Mouse (Mus musculus): ENCODE results near the gene Trim31. TPM values are rescaled to one million over a fixed set of nuclear protein-coding genes. Genes with fewer than 3 reads are reported as not detected.
A peak's percentile ranks its signal among the peaks of the same experiment; 100 is the strongest.

The Trim31 gene
- polyA plus RNA-seq, 1 experiment from 2014 or later = 63.1 TPM

DNA sequence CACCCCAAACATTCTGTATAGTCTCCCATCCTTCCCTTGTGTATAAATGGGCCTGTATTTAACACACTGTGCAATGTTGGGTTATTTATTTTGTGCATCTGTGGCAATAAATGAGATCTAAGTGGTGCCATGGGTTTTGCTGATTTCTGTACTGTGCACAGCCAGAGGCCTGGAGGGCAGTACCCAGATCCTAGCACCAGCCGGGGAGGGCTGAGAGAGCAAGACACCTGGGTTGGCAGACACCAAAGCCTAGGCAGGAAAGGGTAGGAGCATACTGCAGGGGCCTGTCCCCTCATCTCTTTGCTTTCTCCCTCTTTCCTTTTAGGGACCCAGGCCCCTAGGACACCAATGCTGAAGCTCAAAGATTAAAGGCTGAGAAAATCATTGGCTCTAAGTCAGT, 50.4 kb downstream of the Trim31 start:
- no peak for ATAC-seq
- Histone ChIP-seq H3K27ac (ENCODE audit: low read length) (no peak overlapping the region), H3K4me3 (ENCODE audit: low read length) (no peak overlapping the region), H3K36me3 (ENCODE audit: control insufficient read depth, insufficient read depth, low read length) (no peaks in the 10 kb centered on the region), H3K9me3 (ENCODE audit: control insufficient read depth, low read length) (no peaks in the 10 kb centered on the region), H3K27me3 (replicated peaks; ENCODE audit: control insufficient read depth, insufficient read depth, low read length) (peaks cover 5% of the 10 kb centered on the region), H3K4me2 (ENCODE audit: low read depth, low read length) (no peak overlapping the region), H3K4me1 (ENCODE audit: control insufficient read depth, insufficient read depth, low read length) (peaks cover 7% of the 10 kb centered on the region), H3K9ac (ENCODE audit: low read depth, low read length) (no peak overlapping the region)
- 83% methylated on average over 1 of the region's 1 CpGs for WGBS

DNA sequence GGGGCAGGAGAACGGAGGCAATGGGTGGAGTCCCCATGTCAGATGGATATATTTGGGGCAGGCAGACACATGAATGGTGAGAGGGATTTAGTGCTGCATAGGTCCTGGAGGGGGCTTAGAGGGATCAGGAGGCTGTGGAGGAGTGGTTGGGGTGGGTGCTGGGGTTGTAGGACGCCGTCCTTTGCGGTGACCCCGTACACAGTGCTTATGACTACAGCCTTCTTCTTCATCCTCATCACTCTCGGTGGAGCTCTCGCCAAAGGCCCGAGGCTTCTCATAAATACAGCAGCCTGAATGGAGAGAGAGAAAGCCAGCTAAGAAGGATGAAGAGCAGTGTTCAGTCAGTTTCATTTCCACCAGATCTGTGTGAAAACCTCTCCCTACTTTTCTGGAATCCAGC, 51.3 kb downstream of the Trim31 start:
- Histone ChIP-seq H3K27me3 (replicated peaks; ENCODE audit: control insufficient read depth, insufficient read depth, low read length) (peaks cover 1% of the 10 kb centered on the region; the same call in 1 of the 2 replicates), H3K9me3 (ENCODE audit: control insufficient read depth, low read length) (no peaks in the 10 kb centered on the region), H3K4me2 (ENCODE audit: low read depth, low read length) (no peak overlapping the region), H3K27ac (ENCODE audit: low read length) (no peak overlapping the region), H3K4me3 (ENCODE audit: low read length) (no peak overlapping the region), H3K36me3 (ENCODE audit: control insufficient read depth, insufficient read depth, low read length) (no peaks in the 10 kb centered on the region), H3K4me1 (ENCODE audit: control insufficient read depth, insufficient read depth, low read length) (peaks cover 6% of the 10 kb centered on the region), H3K9ac (ENCODE audit: low read depth, low read length) (no peak overlapping the region)
- 93% methylated on average over 7 of the region's 8 CpGs for WGBS
- no peak for ATAC-seq

DNA sequence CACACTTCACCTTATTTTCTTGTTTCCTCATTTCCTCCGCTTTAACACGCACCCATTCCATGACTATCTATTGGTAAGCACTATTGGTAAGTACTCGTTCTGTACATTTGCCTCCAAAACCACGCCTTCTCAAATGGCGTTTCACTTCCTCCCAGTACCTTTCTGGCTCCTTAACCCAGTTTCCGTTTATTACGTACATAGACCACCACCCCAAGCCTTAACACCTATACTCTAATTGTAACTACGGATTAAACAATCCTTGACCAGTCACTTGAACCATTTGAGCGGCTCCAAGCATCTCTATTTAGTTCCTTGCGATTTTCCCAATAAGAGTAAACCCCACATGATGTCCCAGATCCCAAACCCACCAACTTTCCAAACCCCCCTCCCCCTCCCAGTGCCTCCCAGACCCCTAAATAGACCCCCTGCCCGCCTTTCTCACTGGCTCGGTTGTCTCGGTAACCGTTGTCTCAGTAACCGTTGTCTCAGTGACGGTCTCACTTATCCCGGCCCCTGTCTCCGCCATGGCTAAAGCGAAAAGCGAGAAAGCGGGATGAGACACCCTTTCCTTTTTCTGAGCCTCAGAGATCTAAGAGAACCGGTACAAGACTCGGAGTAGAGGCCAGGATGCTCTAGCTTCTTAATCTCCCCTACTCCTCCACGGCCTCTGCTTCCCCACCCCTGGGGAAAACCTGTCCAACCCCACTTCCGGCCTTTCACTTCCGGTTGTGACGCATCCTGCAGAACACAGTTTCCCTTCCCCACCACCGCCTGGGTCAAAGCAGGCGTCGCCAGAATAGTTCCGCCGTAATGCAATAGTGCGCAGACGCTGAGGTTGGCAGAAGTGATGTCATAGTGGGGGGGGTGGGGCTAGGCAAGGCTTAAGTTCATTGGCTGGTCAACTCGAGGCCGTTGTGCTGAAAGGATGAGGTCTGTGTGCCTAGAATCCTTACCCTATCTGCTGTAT, 53.3 kb downstream of the Trim31 start, which contains the start of gene Ppp1r11:
Gene Ppp1r11 (minus strand): TSS at position 761 of the 967 bp plus-strand sequence.
- Histone ChIP-seq H3K9me3 (ENCODE audit: control insufficient read depth, low read length) (no peaks in the 10 kb centered on the region), H3K4me1 (ENCODE audit: control insufficient read depth, insufficient read depth, low read length) (peaks cover 6% of the 10 kb centered on the region), H3K4me2 (ENCODE audit: low read depth, low read length) (peak within 1 kb of the TSS; percentile 68), H3K27me3 (replicated peaks; ENCODE audit: control insufficient read depth, insufficient read depth, low read length) (no peaks in the 10 kb centered on the region), H3K4me3 (ENCODE audit: low read length) (peak within 1 kb of the TSS; percentile 73), H3K36me3 (ENCODE audit: control insufficient read depth, insufficient read depth, low read length) (no peaks in the 10 kb centered on the region), H3K27ac (ENCODE audit: low read length) (0 out of 2 replicates have a peak within 1 kb of the TSS, but pooled peaks have one; percentile 55), H3K9ac (ENCODE audit: low read depth, low read length) (peak within 1 kb of the TSS; percentile 81)
- peak; percentile 95 for ATAC-seq
- 2% methylated on average over 36 of the region's 36 CpGs for WGBS

DNA sequence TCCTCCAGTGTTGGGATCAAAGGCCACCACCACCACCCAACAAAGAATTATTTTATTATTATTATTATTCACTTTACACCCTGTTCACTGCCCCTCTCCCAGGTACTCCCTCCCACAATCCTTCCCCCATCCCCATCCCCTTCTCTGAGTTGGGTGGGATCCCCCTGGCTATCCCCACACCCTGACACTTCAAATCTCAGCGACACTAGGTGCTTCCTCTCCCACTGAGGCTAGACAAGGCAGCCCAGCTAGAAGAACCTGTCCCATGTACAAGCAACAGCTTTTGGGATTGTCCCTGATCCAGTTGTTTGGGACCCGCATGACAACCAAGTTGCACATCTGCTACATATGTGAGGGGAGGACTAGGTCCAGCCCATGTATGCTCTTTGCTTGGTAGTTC, 54.7 kb downstream of the Trim31 start:
- Histone ChIP-seq H3K9ac (ENCODE audit: low read depth, low read length) (no peak overlapping the region), H3K27me3 (replicated peaks; ENCODE audit: control insufficient read depth, insufficient read depth, low read length) (no peaks in the 10 kb centered on the region), H3K4me2 (ENCODE audit: low read depth, low read length) (no peak overlapping the region), H3K4me1 (ENCODE audit: control insufficient read depth, insufficient read depth, low read length) (peaks cover 9% of the 10 kb centered on the region), H3K4me3 (ENCODE audit: low read length) (no peak overlapping the region), H3K9me3 (ENCODE audit: control insufficient read depth, low read length) (no peaks in the 10 kb centered on the region), H3K36me3 (ENCODE audit: control insufficient read depth, insufficient read depth, low read length) (no peaks in the 10 kb centered on the region), H3K27ac (ENCODE audit: low read length) (no peak overlapping the region)
- 88% methylated on average over 2 of the region's 2 CpGs for WGBS
- ATAC-seq = no peak

DNA sequence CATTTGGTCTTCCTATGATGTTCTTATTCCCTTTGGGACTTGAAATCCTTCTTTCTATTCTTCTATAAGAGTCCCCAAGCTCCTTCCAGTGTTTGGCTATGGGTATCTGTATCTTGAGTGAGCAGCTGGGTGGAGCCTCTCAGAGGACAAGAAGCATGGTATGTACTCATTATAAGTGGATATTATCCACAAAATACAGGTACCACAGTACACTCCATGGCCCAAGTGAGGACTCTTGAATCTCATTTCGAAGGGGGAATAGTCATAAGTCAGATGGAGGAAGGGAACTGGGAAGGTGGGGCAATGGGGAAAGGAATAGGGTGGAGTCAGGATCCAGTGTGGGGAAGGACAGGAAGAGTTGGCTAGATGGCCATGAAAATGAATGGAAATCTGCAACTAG, 55.1 kb downstream of the Trim31 start:
- Histone ChIP-seq H3K27me3 (replicated peaks; ENCODE audit: control insufficient read depth, insufficient read depth, low read length) (no peaks in the 10 kb centered on the region), H3K9ac (ENCODE audit: low read depth, low read length) (no peak overlapping the region), H3K9me3 (ENCODE audit: control insufficient read depth, low read length) (no peaks in the 10 kb centered on the region), H3K4me3 (ENCODE audit: low read length) (no peak overlapping the region), H3K27ac (ENCODE audit: low read length) (no peak overlapping the region), H3K4me2 (ENCODE audit: low read depth, low read length) (no peak overlapping the region), H3K36me3 (ENCODE audit: control insufficient read depth, insufficient read depth, low read length) (no peaks in the 10 kb centered on the region), H3K4me1 (ENCODE audit: control insufficient read depth, insufficient read depth, low read length) (peaks cover 10% of the 10 kb centered on the region)
- 88% methylated on average over 1 of the region's 1 CpGs for WGBS
- ATAC-seq = no peak

DNA sequence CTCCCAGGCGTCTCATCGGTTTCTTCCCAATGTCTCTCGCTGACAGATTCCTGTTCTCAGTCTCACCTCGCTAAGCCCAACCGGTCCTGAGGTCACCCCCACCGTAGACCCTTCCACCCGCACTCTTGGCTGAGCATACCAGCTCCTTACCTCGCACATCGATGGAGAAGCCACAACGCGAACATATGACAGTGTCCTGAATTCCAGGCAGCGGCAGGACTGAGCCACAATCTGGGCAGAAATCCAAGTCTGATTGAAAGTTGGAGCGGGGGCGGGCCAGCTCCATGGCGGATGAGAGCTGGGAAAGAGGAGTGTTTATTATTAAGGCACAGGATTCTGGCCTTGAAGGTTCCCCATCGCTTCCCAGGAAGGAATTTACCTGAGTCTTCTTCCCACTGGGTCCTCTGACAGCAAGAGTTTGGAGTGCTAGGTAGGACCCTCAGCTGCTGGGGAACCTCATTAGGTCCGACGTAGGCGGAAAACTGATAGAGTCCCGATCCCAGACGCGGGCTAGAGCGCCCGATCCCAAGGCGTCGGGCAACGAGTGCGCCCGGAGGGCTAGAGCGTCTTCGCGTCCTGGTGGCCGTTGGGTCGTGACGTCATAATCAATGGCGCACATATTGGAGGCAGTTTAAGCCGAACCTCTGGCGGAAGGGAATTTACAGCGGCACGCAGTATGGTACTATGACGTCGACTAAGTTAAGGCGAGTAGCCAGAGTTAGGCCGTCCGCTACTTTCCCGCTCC, 60.3 kb downstream of the Trim31 start, which contains the start of the genes Znrd1 and Znrd1as:
Gene Znrd1 (minus strand): TSS at position 561 of the 745 bp plus-strand sequence.
Gene Znrd1as (plus strand): TSS at position 594 of the 745 bp plus-strand sequence.
- 0 out of 2 replicates have a peak, but pooled peaks cover 8% of the 10 kb centered on the region for H3K4me1 ChIP-seq (ENCODE audit: control insufficient read depth, insufficient read depth, low read length)
- no peaks in the 10 kb centered on the region for H3K9me3 ChIP-seq (ENCODE audit: control insufficient read depth, low read length)
- H3K27me3 ChIP-seq (replicated peaks; ENCODE audit: control insufficient read depth, insufficient read depth, low read length) = no peaks in the 10 kb centered on the region
- H3K9ac ChIP-seq (ENCODE audit: low read depth, low read length) = peak within 1 kb of the TSS; percentile 82
- peak within 1 kb of the TSS; percentile 59 for H3K4me2 ChIP-seq (ENCODE audit: low read depth, low read length)
- peak within 1 kb of the TSS; percentile 75 for H3K27ac ChIP-seq (ENCODE audit: low read length)
- H3K4me3 ChIP-seq (ENCODE audit: low read length) = peak within 1 kb of the TSS; percentile 69
- no peaks in the 10 kb centered on the region for H3K36me3 ChIP-seq (ENCODE audit: control insufficient read depth, insufficient read depth, low read length)
- WGBS = under 1% methylated on average over 46 of the region's 46 CpGs
- peak; percentile 98 for ATAC-seq

DNA sequence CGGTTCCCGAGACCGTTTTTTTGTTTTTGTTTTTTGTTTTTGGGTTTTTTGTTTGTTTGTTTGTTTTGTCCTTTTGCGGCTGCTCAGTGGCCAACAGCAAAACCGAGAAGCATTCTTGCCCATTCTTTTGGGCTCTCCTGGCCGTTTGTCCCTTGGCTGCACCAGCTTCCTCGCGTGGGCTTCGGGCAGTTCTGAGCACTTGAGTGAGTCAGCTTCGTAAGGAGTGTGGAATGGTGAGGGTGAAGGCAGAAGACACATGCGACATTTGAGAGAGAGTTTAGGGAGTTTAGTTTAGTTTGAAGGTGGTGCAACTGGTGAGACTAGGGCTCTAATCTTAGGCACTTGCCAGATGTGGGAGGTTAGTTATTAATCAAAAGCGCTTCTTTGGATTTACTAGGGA, 61.0 kb downstream of the Trim31 start:
- 0 out of 2 replicates have a peak, but pooled peaks cover 8% of the 10 kb centered on the region for H3K4me1 ChIP-seq (ENCODE audit: control insufficient read depth, insufficient read depth, low read length)
- H3K4me2 ChIP-seq (ENCODE audit: low read depth, low read length) = peak overlapping the region; percentile 59
- 0 out of 2 replicates have a peak overlapping the region, but pooled peaks have one; percentile 40 for H3K27ac ChIP-seq (ENCODE audit: low read length)
- H3K9me3 ChIP-seq (ENCODE audit: control insufficient read depth, low read length) = no peaks in the 10 kb centered on the region
- H3K36me3 ChIP-seq (ENCODE audit: control insufficient read depth, insufficient read depth, low read length) = no peaks in the 10 kb centered on the region
- ATAC-seq = peak; percentile 9; the same call in 1 of the 2 replicates
- H3K27me3 ChIP-seq (replicated peaks; ENCODE audit: control insufficient read depth, insufficient read depth, low read length) = no peaks in the 10 kb centered on the region
- WGBS = 7% methylated on average over 12 of the region's 12 CpGs
- H3K4me3 ChIP-seq (ENCODE audit: low read length) = peak overlapping the region; percentile 69
- H3K9ac ChIP-seq (ENCODE audit: low read depth, low read length) = peak overlapping the region; percentile 82

All from intestine, embryonic 16.5 days (tissue).